Mouse (Mus musculus): Measurements from ENCODE around the gene Anp32e.
"Not testable (repeated sequence)": the region's sequence is repeated elsewhere in the genome, so short reads cannot be mapped to it uniquely, and the experiment has no call there.

Gene Anp32e

DNA sequence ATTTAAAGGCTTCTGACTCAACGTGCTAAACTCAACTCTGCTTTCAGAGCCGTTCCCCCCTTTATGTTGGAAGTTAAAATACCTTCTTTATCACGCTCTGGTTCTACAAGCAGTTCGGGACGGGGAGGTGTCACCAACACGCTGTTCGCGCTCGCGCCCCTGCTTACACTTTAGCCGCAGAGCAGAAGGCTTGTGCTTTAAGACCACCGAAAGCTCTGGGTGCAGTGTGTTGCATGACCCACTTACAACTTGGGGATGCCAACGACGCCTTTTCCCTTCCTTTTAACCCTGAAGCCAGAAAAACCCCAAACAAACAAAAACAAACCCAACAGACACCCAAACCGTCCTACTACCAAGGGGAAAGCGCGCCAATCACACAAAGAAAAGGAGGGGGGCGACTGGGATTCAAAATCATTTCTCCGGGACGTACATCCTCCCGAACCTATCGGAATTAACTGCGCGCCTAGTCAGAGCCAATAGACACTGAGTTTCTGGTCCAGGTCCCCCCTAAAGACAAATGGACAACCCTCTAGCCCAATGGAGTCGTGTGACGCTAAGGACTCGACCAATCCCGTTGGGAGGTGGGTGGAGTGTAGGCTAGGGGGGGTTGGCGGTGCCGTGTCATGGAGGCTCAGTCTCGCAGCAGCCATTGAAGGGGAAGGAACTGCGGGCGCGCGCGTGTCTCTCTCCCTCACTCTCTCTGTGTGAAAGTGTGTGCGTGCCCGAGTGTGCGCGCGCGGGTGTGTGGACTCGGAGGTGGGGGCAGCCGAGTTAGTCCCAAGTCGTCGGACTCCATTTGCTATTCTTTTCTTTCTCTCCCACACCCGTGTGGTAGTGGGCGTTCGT lies at the start of gene Anp32e:
Gene Anp32e (plus strand): TSS at position 589 of the 846 bp plus-strand sequence.
- DNase-seq = peak; percentile 98

DNA sequence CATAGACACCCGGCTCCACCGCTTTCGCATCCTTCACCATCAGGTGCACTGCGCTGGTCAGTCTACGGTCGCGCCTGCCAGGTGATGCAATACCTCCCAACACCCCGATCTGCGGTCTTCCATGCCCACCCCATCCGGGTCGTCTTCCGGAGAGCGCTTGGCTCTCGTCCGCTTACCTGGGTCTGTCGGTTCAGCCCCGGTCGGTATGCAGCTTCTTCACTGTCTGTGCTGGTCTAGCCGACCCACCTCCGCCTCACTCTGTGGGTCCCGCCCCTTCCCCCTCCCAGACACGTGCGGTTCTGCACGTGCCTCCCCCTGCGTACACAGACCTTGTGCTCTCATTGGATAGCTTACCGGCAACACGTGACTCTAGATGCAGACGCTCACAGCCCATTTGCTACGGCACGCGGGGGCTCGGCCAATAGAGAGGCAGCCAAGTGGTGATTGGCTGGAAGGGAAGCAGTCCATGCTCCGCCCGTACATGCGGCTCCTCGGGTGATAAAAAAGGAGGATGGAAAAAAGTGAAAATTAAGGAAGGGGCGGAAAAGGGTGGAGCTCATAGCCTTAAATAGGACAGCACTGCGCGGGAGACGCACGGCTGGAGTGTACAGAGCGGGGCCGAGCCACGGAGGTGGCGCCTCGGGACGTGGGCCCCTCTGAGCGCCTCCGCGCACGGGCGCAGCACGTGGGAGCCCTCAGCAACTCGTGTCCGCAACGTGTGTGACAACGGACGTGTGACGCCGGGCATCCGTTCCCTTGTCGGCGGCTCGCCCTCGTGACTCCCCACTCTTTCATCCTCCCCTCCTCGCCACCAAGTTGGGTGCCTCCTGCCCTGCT lies 46.8 kb upstream of the Anp32e start, which contains the start of gene Ciart:
Gene Ciart (minus strand): TSS at position 273 of the 837 bp plus-strand sequence.
- DNase-seq = peak; percentile 87

- peak; percentile 80 for DNase-seq
Measured at GRCm38 (mm10) chr3:95882816-95883425, 46.1 kb upstream of the Anp32e start.

DNA sequence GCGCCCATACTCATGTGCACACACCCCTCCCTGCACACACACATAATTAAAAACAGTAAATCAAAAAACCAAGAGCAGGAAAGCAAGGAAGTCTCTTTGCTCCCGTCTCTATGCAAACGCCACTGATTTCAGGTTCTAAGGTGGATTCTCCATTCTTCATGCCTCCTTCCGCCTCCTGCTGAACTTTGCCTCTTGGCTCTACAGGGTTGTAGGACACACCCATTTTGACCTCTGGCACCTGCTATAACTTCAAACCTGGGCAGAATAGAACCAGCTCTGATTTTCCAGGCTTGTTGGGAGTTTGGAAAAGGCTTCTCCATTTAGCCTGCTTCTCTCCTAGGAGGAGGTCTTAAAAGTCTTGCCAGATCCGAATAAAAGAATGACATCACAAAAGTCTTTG lies 44.6 kb upstream of the Anp32e start:
- no peak for DNase-seq

- DNase-seq = no peak
Measured at GRCm38 (mm10) chr3:95887596-95887995, 41.5 kb upstream of the Anp32e start.

DNA sequence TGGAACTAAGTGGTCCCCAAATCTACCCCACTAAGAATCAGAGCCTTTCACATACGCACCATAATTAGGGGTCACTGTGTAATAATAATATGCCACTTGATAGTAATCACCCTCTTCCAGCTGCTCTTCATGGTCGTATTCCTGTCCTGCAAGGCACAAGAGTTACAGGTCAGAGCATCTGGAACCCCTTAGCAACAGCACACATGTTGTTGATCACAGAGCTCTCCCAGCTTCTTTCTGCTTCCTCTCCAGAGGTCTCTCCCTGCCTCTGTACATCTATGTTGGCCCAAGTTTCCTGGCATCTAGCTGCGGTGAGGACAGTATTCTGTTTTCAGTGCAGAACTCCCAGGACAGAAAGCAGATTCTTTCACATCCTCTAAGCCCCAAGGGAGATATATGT lies 39.4 kb upstream of the Anp32e start:
- no peak for DNase-seq

DNA sequence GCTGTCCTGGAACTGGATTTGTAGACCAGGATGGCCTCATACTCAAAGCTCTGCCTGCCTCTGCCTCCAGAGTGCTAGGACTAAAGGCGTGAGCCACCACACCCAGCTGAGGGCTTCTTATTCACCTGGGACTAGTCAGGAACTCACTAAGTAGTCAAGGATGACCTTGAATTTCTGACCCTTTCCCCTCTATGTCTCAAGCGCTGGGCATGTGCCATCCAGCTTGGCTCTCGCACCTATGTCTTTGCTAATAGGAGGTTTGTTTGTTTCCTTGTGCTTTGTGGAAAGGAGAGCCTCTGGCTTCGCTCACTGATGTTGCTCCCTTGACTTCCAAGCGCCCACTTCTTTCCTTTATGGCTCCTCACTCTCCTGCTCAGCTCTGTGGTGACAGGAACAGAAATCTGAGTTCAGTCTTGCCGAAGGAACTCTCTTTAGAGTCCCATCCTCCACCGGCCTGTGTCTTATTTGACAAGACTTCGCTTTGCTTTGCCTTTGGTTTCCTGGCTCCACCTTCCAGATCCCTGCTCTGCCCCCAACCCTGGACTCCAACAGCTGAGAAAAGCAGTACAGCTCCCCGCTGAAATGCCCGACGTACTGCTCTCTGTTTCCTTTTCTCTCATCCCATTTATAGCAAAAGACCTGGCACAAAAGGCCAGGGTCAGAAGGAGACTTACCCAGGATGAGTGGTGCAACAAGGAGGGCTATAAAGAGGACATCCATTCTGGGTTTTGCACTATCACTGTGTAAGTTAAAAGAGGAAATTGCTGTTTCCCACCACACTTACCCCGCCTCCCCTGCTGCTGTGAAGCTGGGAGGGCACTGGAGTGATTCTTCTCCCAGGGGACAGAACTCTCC lies 37.6 kb upstream of the Anp32e start, which contains the start of gene BC028528:
Gene BC028528 (minus strand): TSS at position 795 of the 855 bp plus-strand sequence.
- peak; percentile 26 for DNase-seq

GRCm38 (mm10) chr3:95892066-95893052 lies 36.7 kb upstream of the Anp32e start:
- DNase-seq = no peak

DNA sequence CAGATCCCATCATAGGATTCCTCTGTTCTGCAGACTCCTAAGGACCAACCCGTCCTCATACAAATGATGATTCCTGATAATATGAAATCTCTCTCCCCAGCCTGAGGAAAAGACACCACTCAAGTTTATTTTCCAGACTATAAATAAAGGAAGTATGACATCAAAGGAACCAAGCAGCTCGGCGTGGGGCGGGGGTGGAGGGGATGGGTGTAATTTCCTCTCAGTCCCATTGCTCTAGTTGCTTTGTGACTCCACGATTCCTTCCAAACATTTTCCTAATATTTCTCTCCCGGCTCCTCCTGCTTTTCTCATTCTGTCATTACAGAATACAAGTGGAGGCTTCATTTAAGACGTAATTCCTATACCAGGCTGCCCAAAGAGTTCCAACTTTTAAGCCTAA lies 35.9 kb upstream of the Anp32e start:
- peak; percentile 19 for DNase-seq

DNA sequence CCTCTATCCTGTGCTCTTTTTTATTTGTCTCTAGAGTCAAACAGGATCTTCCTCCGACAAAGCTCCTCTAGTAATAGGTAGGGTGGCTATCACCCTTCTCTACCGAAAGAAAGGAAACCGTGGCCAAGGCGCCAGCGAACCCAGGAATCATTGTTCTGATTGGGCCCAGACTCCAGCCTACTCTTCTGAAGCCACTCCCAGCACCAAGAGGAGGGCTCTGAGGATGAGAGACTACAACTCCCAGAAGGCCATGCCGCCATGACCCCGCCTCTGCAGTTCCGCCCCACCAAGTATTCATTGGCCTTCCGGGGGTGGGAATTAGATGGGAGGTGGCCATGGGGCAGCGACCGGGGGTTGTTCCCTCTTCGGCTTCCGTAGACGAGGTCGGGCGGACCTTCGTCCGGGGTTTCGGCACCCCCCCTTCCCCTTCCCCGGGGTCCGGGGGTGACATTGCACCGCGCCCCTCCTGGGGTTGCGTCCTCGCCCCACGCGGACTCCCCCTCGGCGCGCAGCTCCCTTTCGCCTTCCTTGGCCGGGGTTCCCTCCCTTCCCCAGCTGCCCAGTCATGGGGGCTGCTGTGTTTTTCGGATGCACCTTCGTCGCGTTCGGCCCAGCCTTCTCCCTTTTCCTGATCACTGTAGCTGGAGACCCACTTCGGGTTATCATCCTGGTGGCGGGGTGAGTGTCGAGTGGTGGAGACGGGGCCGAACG lies 35.3 kb upstream of the Anp32e start, which contains the start of gene Aph1a:
Gene Aph1a (plus strand): TSS at position 364 of the 711 bp plus-strand sequence.
- DNase-seq = peak; percentile 95

DNA sequence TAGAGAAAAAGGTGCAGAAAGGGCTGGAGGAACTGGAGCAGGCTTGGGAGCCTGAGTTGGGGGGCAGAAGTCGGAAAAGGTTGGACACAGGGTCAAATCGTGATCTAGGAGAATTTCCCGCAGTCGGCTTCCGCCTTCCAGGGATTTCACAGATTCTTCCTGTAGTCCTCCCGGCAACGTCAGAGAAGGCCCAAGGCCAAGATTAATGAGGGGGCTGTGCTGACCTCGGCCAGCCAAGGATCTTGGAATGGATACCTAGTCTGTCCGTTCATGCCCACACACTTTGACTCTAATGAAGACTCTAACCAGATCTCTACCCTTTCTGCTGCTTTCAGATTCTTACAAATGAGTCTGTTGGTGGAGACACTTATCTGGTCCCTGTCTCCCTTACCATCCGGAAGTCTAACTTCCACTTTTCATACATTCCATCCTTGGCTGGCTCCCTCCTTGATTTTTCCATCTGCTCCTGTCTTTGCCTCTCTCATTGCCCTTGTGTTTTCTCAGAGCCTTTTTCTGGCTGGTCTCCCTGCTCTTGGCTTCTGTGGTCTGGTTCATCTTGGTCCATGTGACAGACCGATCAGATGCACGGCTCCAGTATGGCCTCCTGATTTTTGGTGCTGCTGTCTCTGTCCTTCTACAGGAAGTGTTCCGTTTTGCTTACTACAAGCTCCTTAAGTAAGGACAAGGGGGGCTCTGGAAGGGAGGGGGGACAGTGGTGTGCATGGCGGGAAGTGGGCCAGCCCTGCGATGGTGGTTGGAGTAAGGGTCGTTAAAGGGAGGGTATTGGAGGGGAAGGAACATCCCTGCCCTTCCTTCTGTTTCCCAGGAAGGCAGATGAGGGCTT lies 34.5 kb upstream of the Anp32e start:
- peak; percentile 27 for DNase-seq

- not testable (repeated sequence) for DNase-seq
Measured at GRCm38 (mm10) chr3:95895501-95895900, 33.5 kb upstream of the Anp32e start.

DNA sequence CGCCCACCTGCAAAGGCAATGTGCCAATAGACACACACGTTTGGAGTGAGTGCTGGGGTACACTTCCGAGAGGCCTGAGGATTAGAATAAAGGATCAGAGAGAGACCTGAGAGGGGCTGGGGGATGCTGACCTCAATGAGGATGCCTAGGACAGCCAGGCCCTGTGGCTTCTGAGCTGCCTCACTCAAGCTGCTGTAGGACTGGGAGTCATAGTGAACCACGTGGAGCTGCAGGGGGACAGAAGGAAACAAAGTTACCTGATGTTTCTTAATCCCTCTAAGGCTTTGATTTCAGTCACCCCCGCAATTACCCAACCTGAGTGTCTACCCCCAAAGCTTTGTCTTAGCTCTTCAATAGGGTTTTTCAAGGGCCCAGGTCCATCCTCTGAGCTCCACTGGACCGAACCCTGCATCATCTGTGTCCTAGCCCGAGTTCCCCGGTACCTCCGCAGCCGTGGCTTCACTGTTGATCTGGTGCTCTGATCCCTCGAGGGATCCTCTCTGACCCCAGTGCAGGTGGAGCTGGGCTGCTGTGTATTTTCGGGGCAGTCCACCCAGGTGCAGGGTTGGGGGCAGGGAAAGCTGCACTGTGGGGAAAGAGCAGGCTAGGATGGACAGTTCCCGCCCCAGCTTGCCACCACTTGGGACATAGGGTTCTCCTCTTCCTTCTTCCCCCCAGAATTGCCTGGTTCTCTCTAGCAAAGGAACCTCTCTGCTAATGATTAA lies 29.1 kb upstream of the Anp32e start:
- DNase-seq = no peak

DNA sequence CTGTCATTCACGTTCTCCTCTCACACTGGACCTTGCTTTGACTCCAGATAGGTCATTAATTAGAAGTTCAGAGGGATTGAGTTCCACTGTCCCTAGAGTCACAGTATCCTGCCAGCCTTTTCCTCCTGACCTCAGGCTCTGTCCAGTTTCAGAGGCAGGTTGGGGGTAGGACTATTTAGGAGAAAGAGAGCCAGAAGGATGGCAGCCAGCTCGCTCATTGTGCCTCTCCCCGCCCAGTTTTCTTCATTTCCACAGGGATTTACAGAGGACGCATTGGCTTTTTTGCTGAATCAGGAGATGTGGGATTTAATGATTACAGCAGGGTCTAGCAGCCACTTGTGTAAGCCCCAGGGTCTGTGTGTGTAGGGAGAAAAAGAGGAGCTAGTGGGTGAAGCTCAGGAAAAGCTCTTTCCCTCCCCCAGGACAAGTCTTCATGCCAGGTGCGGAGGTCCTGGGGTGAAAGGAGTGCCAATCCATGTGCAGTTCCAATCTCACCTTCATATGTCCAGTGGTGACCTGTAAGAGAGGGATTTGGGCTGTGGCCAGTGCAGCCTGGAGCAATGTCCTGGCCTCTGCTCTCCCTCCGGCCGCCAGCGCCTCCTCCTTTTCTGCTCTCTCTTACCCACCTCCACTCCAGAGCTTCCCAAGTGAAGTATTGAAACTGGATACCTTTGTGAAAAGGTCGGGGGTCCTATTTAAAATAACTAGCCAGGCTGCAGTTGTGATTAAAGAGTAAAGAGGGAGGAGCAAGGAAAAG lies 27.3 kb upstream of the Anp32e start:
- no peak for DNase-seq

- DNase-seq = no peak
Measured at GRCm38 (mm10) chr3:95902373-95902625, 26.7 kb upstream of the Anp32e start.

- no peak for DNase-seq
Measured at GRCm38 (mm10) chr3:95902643-95903042, 26.4 kb upstream of the Anp32e start.

DNA sequence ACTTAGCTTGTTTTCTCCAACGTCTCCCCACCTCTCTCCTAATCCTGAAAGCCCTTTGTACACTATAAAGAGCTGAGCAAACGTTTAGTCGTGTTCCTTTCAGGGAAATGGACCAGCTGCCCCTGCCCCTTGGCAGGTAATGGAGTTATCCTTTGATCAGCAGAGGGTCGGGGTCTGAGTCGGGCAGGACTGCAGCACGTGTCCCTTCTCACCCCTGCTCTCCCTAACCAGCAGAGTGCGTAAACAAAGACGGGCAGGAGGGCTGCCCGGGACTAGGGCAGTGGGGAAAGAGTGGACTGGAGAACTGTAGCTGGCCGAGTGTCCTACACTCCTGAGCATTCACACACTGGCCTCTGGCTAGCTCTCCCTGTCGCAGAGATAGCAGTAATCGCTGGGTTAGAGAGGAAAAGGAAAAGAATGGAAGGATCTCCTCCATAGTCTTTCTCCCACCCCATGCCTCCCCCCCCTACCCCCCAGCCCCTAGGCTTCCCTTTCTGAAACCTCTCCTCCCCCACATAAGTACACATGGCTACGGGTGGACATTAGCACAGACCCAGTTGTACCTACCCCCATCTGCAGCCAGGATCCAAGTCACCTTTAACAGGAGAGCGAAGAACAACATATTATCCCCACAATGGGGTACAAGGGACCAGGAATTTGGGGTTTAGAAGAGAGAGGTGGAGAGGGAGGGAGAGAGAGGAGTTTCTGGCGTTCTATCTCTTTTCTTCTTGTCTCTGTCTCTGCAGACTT lies 25.1 kb upstream of the Anp32e start:
- no peak for DNase-seq
